Mouse (Mus musculus) gonadal fat pad, adult 2 months (tissue): Measurements from ENCODE around the gene Ppcdc. TPM values are rescaled to one million over a fixed set of nuclear protein-coding genes. Genes with fewer than 3 reads are reported as not detected.

Source experiments
- DNase-seq: peaks from one replicate; pipeline ENCODE4 v3.0.0-alpha.2; 2012; ENCODE audit warnings: low read depth
- polyA plus RNA-seq: library from polyadenylated mRNA; depleted of rRNA; stranded (reverse); fragments of >200 nt; gene quantifications from 2 replicates; pipeline ENCODE4 v1.2.3, GENCODE M21; 2012; rRNA removed

The Ppcdc gene
- polyA plus RNA-seq, 1 experiment, result 57.3 TPM

GRCm38 (mm10) chr9:57354377-57355183 lies 85.3 kb downstream of the Ppcdc start:
- no peak for DNase-seq

GRCm38 (mm10) chr9:57351277-57351676 lies 88.6 kb downstream of the Ppcdc start:
- no peak for DNase-seq

GRCm38 (mm10) chr9:57345902-57346301 lies 94.0 kb downstream of the Ppcdc start:
- DNase-seq, result no peak

- DNase-seq, result no peak
Measured at GRCm38 (mm10) chr9:57343752-57344151, 96.2 kb downstream of the Ppcdc start.

GRCm38 (mm10) chr9:57342906-57343474 lies 96.9 kb downstream of the Ppcdc start:
- no peak for DNase-seq

- no peak for DNase-seq
Measured at GRCm38 (mm10) chr9:57342186-57342585, 97.7 kb downstream of the Ppcdc start.

GRCm38 (mm10) chr9:57340361-57340760 lies 99.6 kb downstream of the Ppcdc start:
- DNase-seq, result no peak

- DNase-seq, result no peak
Measured at GRCm38 (mm10) chr9:57339577-57340210, 100.2 kb downstream of the Ppcdc start.

- DNase-seq, result no peak
Measured at GRCm38 (mm10) chr9:57338706-57339105, 101.2 kb downstream of the Ppcdc start.

Other genes with a start within 250 kb of the Ppcdc start
- not detected in 2 replicates for gene Trcg1, start 203.6 kb downstream of the Ppcdc start, polyA plus RNA-seq
- 8.2 and 16.4 TPM in 2 replicates for gene 1700017B05Rik, start 177.5 kb downstream of the Ppcdc start, polyA plus RNA-seq
- gene Scamp5, start 27.9 kb upstream of the Ppcdc start, polyA plus RNA-seq, result 41.8 and 50.0 TPM in 2 replicates
- 0.74 and 0.93 TPM in 2 replicates for gene Rpp25, start 63.9 kb upstream of the Ppcdc start, polyA plus RNA-seq
- gene Cox5a, start 81.2 kb upstream of the Ppcdc start, polyA plus RNA-seq, result 202 and 206 TPM in 2 replicates
- gene Fam219b, start 97.4 kb upstream of the Ppcdc start, polyA plus RNA-seq, result 9.1 and 12.1 TPM in 2 replicates
- 61.7 and 76.0 TPM in 2 replicates for gene Mpi, start 112.6 kb upstream of the Ppcdc start, polyA plus RNA-seq
- gene Scamp2, start 120.8 kb upstream of the Ppcdc start, polyA plus RNA-seq, result 109 and 114 TPM in 2 replicates
- 46.2 and 47.9 TPM in 2 replicates for gene Ulk3, start 149.3 kb upstream of the Ppcdc start, polyA plus RNA-seq
- gene Cplx3, start 166.2 kb upstream of the Ppcdc start, polyA plus RNA-seq, result not detected in 2 replicates
- not detected in 2 replicates for gene Lman1l, start 180.7 kb upstream of the Ppcdc start, polyA plus RNA-seq
- 41.3 and 58.2 TPM in 2 replicates for gene Csk, start 213.5 kb upstream of the Ppcdc start, polyA plus RNA-seq
- gene Cyp1a2, start 243.6 kb upstream of the Ppcdc start, polyA plus RNA-seq, result 0.08 and 0.67 TPM in 2 replicates
- gene Cyp1a1, start 247.8 kb upstream of the Ppcdc start, polyA plus RNA-seq, result 1.3 TPM in 2 replicates